Mouse (Mus musculus) heart, adult 9 months (tissue): ENCODE measurements around the gene L3mbtl3.

Source experiments
- DNase-seq, 2 experiments: peaks; one replicate each; pipeline ENCODE4 v3.0.0; 2022; ENCODE audit warnings: low spot score in 2 of 2

L3mbtl3 gene

GRCm38 (mm10) chr10:26337896-26338503, 37.8 kb downstream of the L3mbtl3 start:
- no peak for DNase-seq

DNA sequence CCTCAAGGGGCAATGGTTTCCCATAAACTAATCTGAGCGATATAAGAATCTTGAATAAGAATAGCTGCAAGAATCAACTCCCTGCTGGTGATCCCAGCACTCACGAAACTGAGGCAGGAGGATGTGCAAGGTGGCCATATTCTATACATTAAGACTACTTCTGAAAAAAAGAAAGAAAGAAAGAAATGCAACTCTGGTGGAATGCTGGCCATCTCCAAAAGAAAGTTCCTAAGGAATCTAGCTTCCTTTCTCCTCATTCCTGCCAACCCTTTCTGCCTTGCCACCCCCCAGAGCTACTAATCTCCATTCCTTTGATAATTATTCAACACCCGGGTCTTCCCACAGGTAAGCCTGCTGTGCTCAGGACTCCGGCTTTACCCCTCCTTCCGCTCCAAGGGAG, 41.8 kb downstream of the L3mbtl3 start:
- DNase-seq = no peak

GRCm38 (mm10) chr10:26332781-26333180, 43.0 kb downstream of the L3mbtl3 start:
- no peak for DNase-seq

DNA sequence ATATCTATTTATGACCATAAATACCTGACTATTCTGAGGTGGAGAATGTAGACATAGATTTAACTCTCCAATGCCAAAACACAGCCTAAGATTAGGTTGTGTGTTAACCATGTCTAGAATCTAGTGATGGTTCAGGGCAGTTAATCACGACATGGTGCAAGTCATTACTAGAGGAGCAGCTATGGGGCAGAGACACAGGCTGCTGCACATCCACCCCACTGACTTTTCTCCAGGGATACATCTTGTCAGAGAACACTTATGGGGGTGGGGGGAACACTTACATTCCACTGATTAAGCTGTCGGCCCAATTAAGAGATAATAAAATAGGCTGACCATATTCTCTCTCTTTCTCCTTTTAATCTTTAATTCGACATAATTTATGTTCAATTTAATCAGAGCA, 46.9 kb downstream of the L3mbtl3 start:
- DNase-seq = no peak

DNA sequence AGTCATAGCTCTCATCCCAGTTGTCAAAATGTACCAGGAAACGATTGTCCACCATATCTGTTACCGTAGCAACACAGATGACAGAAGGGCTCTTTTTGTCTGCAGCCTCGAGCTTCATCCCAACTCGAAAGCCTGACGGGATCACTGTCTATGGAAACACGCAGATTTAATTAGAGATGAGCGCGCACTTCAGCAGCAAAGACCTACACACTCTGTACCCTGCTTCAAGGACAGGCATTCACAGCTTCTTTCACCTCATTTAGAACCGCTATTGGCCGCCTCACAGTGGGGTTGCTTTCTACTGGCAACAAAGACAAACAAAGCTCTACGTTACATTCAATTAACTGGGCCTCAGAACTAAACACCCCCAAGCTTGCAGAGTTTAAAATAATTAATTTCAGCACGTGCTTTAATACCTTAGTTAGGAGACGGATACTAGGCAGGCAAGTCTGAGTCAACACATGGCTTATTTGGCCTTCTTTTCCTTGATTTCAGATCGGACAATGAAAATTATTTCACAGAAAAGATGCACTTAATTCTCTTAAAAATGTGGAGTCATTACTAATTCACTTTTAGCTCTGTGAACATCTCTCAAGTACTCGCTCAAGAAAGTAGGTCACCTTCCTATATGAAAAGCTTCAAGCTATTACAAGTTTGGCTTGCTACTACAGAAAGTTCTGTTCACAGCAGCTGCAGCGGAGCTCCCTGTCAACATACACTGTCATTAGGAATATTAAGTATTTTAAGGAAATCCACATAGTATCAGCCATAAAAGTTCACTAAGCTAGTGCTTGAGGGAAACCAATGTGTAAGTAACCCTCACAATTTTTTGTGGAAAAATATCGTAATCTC, 47.9 kb downstream of the L3mbtl3 start:
- no peak for DNase-seq

GRCm38 (mm10) chr10:26327291-26327690, 48.5 kb downstream of the L3mbtl3 start:
- no peak for DNase-seq

GRCm38 (mm10) chr10:26325320-26325719, 50.5 kb downstream of the L3mbtl3 start:
- DNase-seq = no peak

GRCm38 (mm10) chr10:26322344-26323051, 53.3 kb downstream of the L3mbtl3 start:
- DNase-seq = no peak

- no peak for DNase-seq
These were observed 55.1 kb downstream of the L3mbtl3 start for GRCm38 (mm10) chr10:26320679-26321078.

- DNase-seq = no peak
These were observed 61.4 kb downstream of the L3mbtl3 start for GRCm38 (mm10) chr10:26314327-26314726.

- no peak for DNase-seq
These were observed 72.3 kb downstream of the L3mbtl3 start for GRCm38 (mm10) chr10:26303485-26303884.

- no peak for DNase-seq
These were observed 73.4 kb downstream of the L3mbtl3 start for GRCm38 (mm10) chr10:26302336-26302735.

GRCm38 (mm10) chr10:26297626-26298025, 78.1 kb downstream of the L3mbtl3 start:
- DNase-seq = no peak

GRCm38 (mm10) chr10:26297200-26297599, 78.6 kb downstream of the L3mbtl3 start:
- no peak for DNase-seq

DNA sequence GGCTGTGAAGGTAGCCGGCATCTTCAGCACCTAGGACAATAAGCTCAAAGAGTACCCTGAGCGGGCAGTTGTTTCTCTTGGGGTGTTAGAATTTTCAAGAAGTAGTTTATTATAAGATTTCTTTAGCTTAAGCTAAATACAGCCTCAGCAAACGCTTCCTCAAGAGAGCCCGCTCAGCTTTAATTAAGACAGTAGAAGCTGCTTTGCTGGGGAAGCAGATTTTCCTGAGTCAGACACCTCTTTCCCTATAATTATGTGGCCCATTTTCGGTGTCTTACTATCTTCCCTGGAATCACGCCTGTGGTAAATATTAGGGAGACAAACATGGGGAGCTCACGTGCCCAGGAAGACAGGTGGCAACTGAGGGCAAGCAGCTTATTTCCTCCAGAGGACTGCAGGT, 88.6 kb downstream of the L3mbtl3 start:
- DNase-seq = no peak

- DNase-seq = no peak
These were observed 95.8 kb downstream of the L3mbtl3 start for GRCm38 (mm10) chr10:26280009-26280408.

GRCm38 (mm10) chr10:26275414-26275813, 100.4 kb downstream of the L3mbtl3 start:
- DNase-seq = no peak

DNA sequence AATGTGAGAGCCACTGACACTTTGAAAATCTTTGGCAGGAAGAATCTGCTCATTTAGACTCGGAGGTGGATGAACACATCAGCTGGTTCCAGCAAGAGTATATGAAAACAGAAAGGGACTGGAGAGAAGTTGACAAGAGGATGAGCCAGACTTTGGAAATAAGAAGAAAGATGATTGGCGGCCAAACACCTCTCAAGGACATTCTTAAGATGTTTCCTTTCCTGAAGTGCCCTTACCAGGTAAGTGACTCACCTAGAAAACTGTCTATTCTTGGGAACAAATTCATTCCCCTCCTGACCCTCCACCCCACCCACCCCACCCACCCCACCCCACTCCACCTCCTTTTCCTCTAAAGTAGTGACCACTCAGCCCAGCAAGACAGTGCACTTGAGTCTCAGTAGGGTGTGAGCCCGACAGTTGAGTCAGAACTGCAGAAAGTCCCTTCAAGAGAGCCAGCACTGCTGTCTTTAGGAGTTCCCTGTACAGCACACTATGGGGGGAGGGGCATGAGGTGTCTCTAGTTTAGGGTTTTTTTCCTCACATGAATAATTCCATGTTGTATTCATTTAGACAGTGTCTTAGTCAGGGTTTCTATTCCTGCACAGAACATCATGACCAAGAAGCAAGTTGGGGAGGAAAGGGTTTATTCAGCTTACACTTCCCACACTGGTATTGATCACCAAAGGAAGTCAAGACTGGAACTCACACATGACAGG, 111.9 kb downstream of the L3mbtl3 start:
- no peak for DNase-seq

DNA sequence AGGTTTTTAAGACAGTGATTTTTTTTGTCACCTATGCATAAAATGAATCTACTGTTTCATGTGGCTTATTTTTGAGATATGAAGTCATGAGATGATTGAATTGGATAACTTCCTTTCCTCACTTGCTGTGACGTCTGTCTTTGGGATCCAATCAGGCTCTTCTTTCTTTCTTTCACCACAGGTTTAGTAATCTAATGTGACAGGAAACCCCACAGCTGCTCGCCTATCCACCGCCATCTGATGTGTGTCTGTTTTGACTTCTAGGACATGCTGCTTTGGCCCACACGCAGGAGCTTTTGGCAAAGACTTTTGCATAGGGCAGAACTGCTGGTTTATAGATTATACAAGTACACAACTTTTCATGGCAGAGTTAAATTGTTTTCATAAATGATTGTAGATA, 115.9 kb downstream of the L3mbtl3 start:
- no peak for DNase-seq

GRCm38 (mm10) chr10:26249426-26250165, 126.2 kb downstream of the L3mbtl3 start:
- DNase-seq = no peak

DNA sequence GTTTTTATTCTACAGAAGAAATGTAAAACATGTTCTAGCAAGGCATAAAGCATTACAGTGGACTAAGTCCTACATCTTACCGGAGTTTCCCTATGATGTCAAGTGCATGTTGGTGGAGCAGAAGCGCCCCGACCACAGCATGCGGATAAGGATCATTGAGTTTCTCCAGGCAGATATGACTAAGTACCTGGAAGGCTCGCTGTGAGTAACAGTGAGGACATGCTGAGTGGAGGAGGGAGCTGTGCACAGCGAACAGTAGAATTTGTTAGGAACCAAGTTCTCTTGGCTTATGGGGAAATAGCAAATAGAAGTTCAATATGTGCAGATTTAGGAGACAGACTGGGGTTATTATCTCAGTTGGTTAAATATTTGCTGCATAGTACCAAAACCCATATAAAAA, 131.3 kb downstream of the L3mbtl3 start:
- DNase-seq = no peak
